Mouse (Mus musculus): ENCODE measurements around the gene Slc9b1.

- TF ChIP-seq GATA1 (IDR thresholded peaks at IDR 0.05; ENCODE audit: low read length) (no peak), TAL1 (IDR thresholded peaks at IDR 0.05; ENCODE audit: low read length) (no peak)
These were observed 59.5 kb downstream of the Slc9b1 start for GRCm38 (mm10) chr3:135407351-135407750.

All from erythroblast, embryonic 14.5 days (primary cell).